Mouse (Mus musculus) MEL (cell line): Measurements from ENCODE around the gene H2-DMb1. TPM values are rescaled to one million over a fixed set of nuclear protein-coding genes. Genes with fewer than 3 reads are reported as not detected.

Experiments
- DNase-seq: peaks from one replicate; pipeline ENCODE4 v3.0.0; 2011; ENCODE audit warnings: low read depth, low spot score
- H3K27ac ChIP-seq: 2 replicates; pipeline ENCODE4 v1.5.1; 2012; ENCODE audit warnings: low read depth, mild to moderate bottlenecking, control low read depth, low read length, moderate library complexity; ENCODE audit not compliant: control insufficient read depth
- H3K27me3 ChIP-seq, 2 experiments: fragments of 150-350 bp in 1 of 2; sonication (generic) in 1 of 2; 2 replicates each; pipeline ENCODE4 v1.6.1; 2012; ENCODE audit warnings: low read length in 2 of 2, mild to moderate bottlenecking in 2 of 2, improper control_type of control experiment in 1 of 2, moderate library complexity in 1 of 2; ENCODE audit not compliant: insufficient read depth in 2 of 2, control insufficient read depth in 1 of 2
- H3K36me3 ChIP-seq, 2 experiments: 2 replicates each; pipeline ENCODE4 v1.6.1; 2012 to 2014; ENCODE audit warnings: low read length in 2 of 2, improper control_type of control experiment in 1 of 2, inconsistent platforms in 1 of 2, mild to moderate bottlenecking in 1 of 2; ENCODE audit not compliant: insufficient read depth in 2 of 2, control insufficient read depth in 1 of 2
- H3K4me1 ChIP-seq, 2 experiments: fragments of 150-350 bp in 1 of 2; sonication (generic) in 1 of 2; 2 replicates each; pipeline ENCODE4 v1.6.1; 2012; ENCODE audit warnings: low read length in 2 of 2, improper control_type of control experiment in 1 of 2, mild to moderate bottlenecking in 1 of 2; ENCODE audit not compliant: insufficient read depth in 2 of 2, control insufficient read depth in 1 of 2
- H3K4me3 ChIP-seq, 2 experiments: fragments of 150-350 bp in 1 of 2; sonication (generic) in 1 of 2; 2 replicates each; pipeline ENCODE4 v1.5.1; 2012; ENCODE audit warnings: low read depth in 2 of 2, low read length in 2 of 2, mild to moderate bottlenecking in 2 of 2, moderate library complexity in 2 of 2, control low read depth in 1 of 2, improper control_type of control experiment in 1 of 2; ENCODE audit not compliant: control insufficient read depth in 1 of 2, insufficient read depth in 1 of 2
- H3K79me2 ChIP-seq: 2 replicates; pipeline ENCODE4 v1.6.1; 2012; ENCODE audit warnings: mild to moderate bottlenecking, low read length, moderate library complexity; ENCODE audit not compliant: control insufficient read depth, poor library complexity, insufficient read depth
- H3K9ac ChIP-seq: 2 replicates; pipeline ENCODE4 v1.6.1; 2012; ENCODE audit warnings: low read depth, mild to moderate bottlenecking, control low read depth, low read length, moderate library complexity; ENCODE audit not compliant: control insufficient read depth, poor library complexity, severe bottlenecking
- H3K9me3 ChIP-seq: fragments of 150-350 bp; sonication (generic); replicated peaks from 2 replicates; pipeline ENCODE4 v1.6.1; 2012; ENCODE audit warnings: mild to moderate bottlenecking, low read length, improper control_type of control experiment, moderate library complexity; ENCODE audit not compliant: insufficient read depth
- CTCF ChIP-seq, 3 experiments: IDR thresholded peaks in 2 of 3; conservative IDR thresholded peaks in 1 of 3; 2 replicates each; pipeline ENCODE4 v1.5.1; 2011 to 2012; ENCODE audit warnings: low read length in 3 of 3, low read depth in 2 of 3, mild to moderate bottlenecking in 2 of 3, improper control_type of control experiment in 1 of 3, inconsistent platforms in 1 of 3, mixed read lengths in 1 of 3, moderate library complexity in 1 of 3; ENCODE audit not compliant: control insufficient read depth in 1 of 3, insufficient read depth in 1 of 3, poor library complexity in 1 of 3, severe bottlenecking in 1 of 3
- ELF1 ChIP-seq: IDR thresholded peaks from 2 replicates; pipeline ENCODE4 v1.6.1; 2014; ENCODE audit warnings: low read depth, mild to moderate bottlenecking, inconsistent platforms, low read length, improper control_type of control experiment, moderate library complexity
- GABPA ChIP-seq: IDR thresholded peaks from 2 replicates; pipeline ENCODE4 v1.6.1; 2012; ENCODE audit warnings: low read depth, mild to moderate bottlenecking, inconsistent platforms, low read length, improper control_type of control experiment, moderate library complexity
- JUND ChIP-seq: IDR thresholded peaks from 2 replicates; pipeline ENCODE4 v1.6.1; 2011; ENCODE audit warnings: low read depth, mild to moderate bottlenecking, improper control_type of control experiment, low read length
- MAFK ChIP-seq: IDR thresholded peaks from 2 replicates; pipeline ENCODE4 v1.6.1; 2011; ENCODE audit warnings: low read depth, mild to moderate bottlenecking, low read length, improper control_type of control experiment, borderline replicate concordance
- MEF2A ChIP-seq: IDR thresholded peaks from 2 replicates; pipeline ENCODE4 v1.6.1; 2014; ENCODE audit warnings: low read depth, mild to moderate bottlenecking, inconsistent platforms, low read length, improper control_type of control experiment; ENCODE audit not compliant: poor library complexity, insufficient replicate concordance, severe bottlenecking; ENCODE audit errors: extremely low read depth
- MXI1 ChIP-seq: IDR thresholded peaks from 2 replicates; pipeline ENCODE4 v1.6.1; 2011; ENCODE audit warnings: mild to moderate bottlenecking, low read depth, low read length, improper control_type of control experiment
- MYB ChIP-seq: IDR thresholded peaks from 2 replicates; pipeline ENCODE4 v1.6.1; 2011; ENCODE audit warnings: mild to moderate bottlenecking, low read depth, low read length, improper control_type of control experiment
- NRF1 ChIP-seq: IDR thresholded peaks from 2 replicates; pipeline ENCODE4 v1.6.1; 2014; ENCODE audit warnings: low read depth, mild to moderate bottlenecking, inconsistent platforms, low read length, improper control_type of control experiment, moderate library complexity; ENCODE audit not compliant: poor library complexity, insufficient read depth, severe bottlenecking
- POLR2AphosphoS2 ChIP-seq: IDR thresholded peaks from 2 replicates; pipeline ENCODE4 v1.6.1; 2011; ENCODE audit warnings: low read length, improper control_type of control experiment
- POLR2AphosphoS5 ChIP-seq: IDR thresholded peaks from 2 replicates; pipeline ENCODE4 v1.6.1; 2012; ENCODE audit warnings: low read depth, borderline replicate concordance, mild to moderate bottlenecking, inconsistent platforms, low read length, moderate library complexity, mixed read lengths
- RCOR1 ChIP-seq: IDR thresholded peaks from 2 replicates; pipeline ENCODE4 v1.6.1; 2012; ENCODE audit warnings: low read depth, mild to moderate bottlenecking, inconsistent platforms, low read length, improper control_type of control experiment
- SMC3 ChIP-seq: IDR thresholded peaks from 2 replicates; pipeline ENCODE4 v1.6.1; 2011; ENCODE audit warnings: low read depth, low read length, improper control_type of control experiment
- UBTF ChIP-seq: IDR thresholded peaks from 2 replicates; pipeline ENCODE4 v1.6.1; 2012; ENCODE audit warnings: low read depth, mild to moderate bottlenecking, inconsistent platforms, low read length, improper control_type of control experiment, moderate library complexity, borderline replicate concordance; ENCODE audit not compliant: insufficient read depth
- ZKSCAN1 ChIP-seq: IDR thresholded peaks from 2 replicates; pipeline ENCODE4 v1.6.1; 2012; ENCODE audit warnings: low read depth, mild to moderate bottlenecking, inconsistent platforms, low read length, improper control_type of control experiment, moderate library complexity
- ZMIZ1 ChIP-seq: IDR thresholded peaks from 2 replicates; pipeline ENCODE4 v1.6.1; 2012; ENCODE audit warnings: low read depth, mild to moderate bottlenecking, inconsistent platforms, low read length, improper control_type of control experiment, moderate library complexity
- polyA plus RNA-seq, 2 experiments: library from polyadenylated mRNA; stranded (reverse) in 1 of 2; unstranded in 1 of 2; fragments of >175 nt in 1 of 2; fragments of >200 nt in 1 of 2; gene quantifications; 2 replicates each; pipeline versions ENCODE4 v1.2.1 to v1.2.4; 2012; ENCODE audit warnings: low replicate concordance in 2 of 2, low read depth in 1 of 2; ENCODE audit not compliant: insufficient read length in 2 of 2, insufficient read depth in 1 of 2, missing spikeins in 1 of 2
- total RNA-seq: library from RNA; depleted of rRNA; stranded (reverse); fragments of 300-350 nt; gene quantifications from 2 replicates; pipeline ENCODE4 v1.2.3, GENCODE M21; 2012

H2-DMb1 gene
- total and polyA plus RNA-seq, 3 experiments, result 0.67 TPM; not detected in 2

DNA sequence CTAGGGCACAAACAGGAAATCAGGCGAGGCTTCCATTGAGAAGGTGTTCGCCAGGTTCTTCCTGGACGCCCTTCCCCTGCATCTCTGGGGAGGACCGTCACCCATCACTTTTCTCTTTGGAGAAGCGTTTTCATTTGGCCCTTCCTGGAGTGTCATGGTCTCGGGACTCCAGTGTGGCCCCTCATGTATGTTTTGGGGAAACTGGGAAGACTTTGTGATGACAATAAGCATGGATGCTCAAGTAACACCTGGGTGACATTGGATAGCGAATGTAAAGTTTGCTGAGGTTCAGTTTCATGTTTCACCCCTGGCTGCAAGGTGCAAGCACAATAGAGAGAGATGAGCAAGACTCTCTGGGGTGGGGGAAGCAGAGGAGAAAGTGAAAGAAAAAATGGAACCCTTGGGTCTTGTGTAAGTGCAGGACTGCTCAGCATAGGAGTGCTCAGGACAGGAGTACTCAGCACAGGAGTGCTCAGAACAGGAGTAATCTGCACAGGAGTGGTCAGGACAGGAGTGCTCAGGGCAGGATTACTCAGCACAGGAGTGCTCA lies 48.7 kb downstream of the H2-DMb1 start:
- Histone ChIP-seq H3K27ac (no peak overlapping the region), H3K9ac (no peak overlapping the region), H3K4me1 (peaks cover 9 to 14% of the 10 kb centered on the region in 2 experiments)

DNA sequence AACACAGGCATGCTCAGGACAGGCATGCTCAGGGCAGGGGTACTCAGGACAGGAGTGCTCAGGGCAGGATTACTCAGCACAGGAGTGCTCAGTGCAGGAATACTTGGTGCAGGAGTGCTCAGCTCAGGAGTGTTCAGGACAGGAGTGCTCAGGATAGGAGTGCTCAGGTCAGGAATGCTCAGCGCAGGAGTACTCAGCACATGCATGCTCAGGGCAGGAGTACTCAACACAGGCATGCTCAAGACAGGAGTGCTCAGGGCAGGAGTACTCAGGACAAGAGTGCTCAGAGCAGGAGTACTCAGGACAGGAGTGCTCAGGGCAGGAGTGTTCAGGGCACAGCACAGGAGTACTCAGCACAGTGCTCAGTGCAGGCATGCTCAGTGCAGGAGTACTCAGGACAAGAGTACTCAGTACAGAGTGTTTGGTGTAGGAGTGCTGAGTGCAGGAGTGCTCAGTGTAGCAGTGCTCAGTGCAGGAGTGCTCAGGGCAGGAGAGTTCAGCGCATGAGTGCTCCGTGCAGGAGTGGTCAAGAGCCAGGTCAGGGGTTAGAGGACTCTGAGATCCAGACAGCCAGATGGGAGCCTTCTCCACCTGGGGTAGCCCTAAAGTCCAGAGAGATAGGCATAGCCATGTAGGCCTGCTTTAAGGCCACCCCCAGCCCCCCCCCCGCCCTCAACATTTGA lies 50.0 kb downstream of the H2-DMb1 start:
- Histone ChIP-seq H3K4me3 (no peak overlapping the region), H3K4me1 (peaks cover 7 to 21% of the 10 kb centered on the region in 2 experiments), H3K9ac (no peak overlapping the region), H3K79me2 (peaks cover 26% of the 10 kb centered on the region), H3K27me3 (no peaks in the 10 kb centered on the region), H3K27ac (no peak overlapping the region), H3K9me3 (no peaks in the 10 kb centered on the region), H3K36me3 (peaks cover 0 to 12% of the 10 kb centered on the region in 2 experiments; a peak in 2 of 4 replicates)
- DNase-seq, result no peak
- TF ChIP-seq ZMIZ1, result no peak
- no peak for TF ChIP-seq MYB
- no peak for TF ChIP-seq CTCF (IDR thresholded peaks at IDR 0.05 in 2 of 3, conservative IDR thresholded peaks at IDR 0.05 in 1 of 3; ENCODE audit: control insufficient read depth in 1 of 3, insufficient read depth in 1 of 3, low read depth in 2 of 3, low read length in 3 of 3, poor library complexity in 1 of 3, severe bottlenecking in 1 of 3)
- no peak for TF ChIP-seq MXI1
- no peak for TF ChIP-seq ZKSCAN1
- no peak for TF ChIP-seq NRF1
- TF ChIP-seq GABPA, result no peak
- TF ChIP-seq ELF1, result no peak
- no peak for TF ChIP-seq SMC3
- no peak for TF ChIP-seq POLR2AphosphoS5
- no peak for TF ChIP-seq RCOR1
- TF ChIP-seq UBTF, result no peak
- no peak for TF ChIP-seq MEF2A
- TF ChIP-seq JUND, result no peak
- no peak for TF ChIP-seq POLR2AphosphoS2
- no peak for TF ChIP-seq MAFK

More for the DNA sequence above, 48.7 kb downstream of the H2-DMb1 start:
- no peak overlapping the region for H3K4me3 ChIP-seq
- no peak for TF ChIP-seq ELF1
- no peak for TF ChIP-seq JUND
- no peak for TF ChIP-seq ZMIZ1
- no peak for TF ChIP-seq POLR2AphosphoS2
- H3K27me3 ChIP-seq, result no peaks in the 10 kb centered on the region
- no peaks in the 10 kb centered on the region for H3K9me3 ChIP-seq
- DNase-seq, result no peak
- H3K79me2 ChIP-seq, result peaks cover 28% of the 10 kb centered on the region
- peaks cover 0 to 8% of the 10 kb centered on the region in 2 experiments; a peak in 2 of 4 replicates for H3K36me3 ChIP-seq
